Mouse (Mus musculus) stomach, postnatal 0 days (tissue): ENCODE results near the gene Lrrn3. TPM values are rescaled to one million over a fixed set of nuclear protein-coding genes. Genes with fewer than 3 reads are reported as not detected.

Experiments
- ATAC-seq: fragments of 200-750 bp; cut with Nextera tagmentation; 2 replicates; pipeline ENCODE4 v1.8.0; 2017; ENCODE audit not compliant: low FRiP score, low TSS enrichment
- DNase-seq: peaks from one replicate; pipeline ENCODE4 v3.0.0-alpha.2; 2016; ENCODE audit warnings: low spot score
- H3K27ac ChIP-seq: fragments of 300-500 bp; sonication (generic); replicated peaks from 2 replicates; pipeline ENCODE4 v1.5.1; 2014; ENCODE audit warnings: mild to moderate bottlenecking, control low read depth
- H3K27me3 ChIP-seq: fragments of 300-500 bp; sonication (generic); 2 replicates; pipeline ENCODE4 v1.6.1; 2014; ENCODE audit warnings: low read length; ENCODE audit not compliant: control insufficient read depth, insufficient read depth
- H3K36me3 ChIP-seq: fragments of 300-500 bp; sonication (generic); 2 replicates; pipeline ENCODE4 v1.6.1; 2014; ENCODE audit warnings: low read length, mixed read lengths; ENCODE audit not compliant: control insufficient read depth, insufficient read depth
- H3K4me1 ChIP-seq: fragments of 300-500 bp; sonication (generic); replicated peaks from 2 replicates; pipeline ENCODE4 v1.6.1; 2014; ENCODE audit warnings: antibody characterized with exemption; ENCODE audit not compliant: control insufficient read depth, insufficient read depth
- H3K4me2 ChIP-seq: fragments of 300-500 bp; sonication (generic); replicated peaks from 2 replicates; pipeline ENCODE4 v1.6.1; 2014; ENCODE audit warnings: low read depth, mild to moderate bottlenecking, control low read depth, moderate library complexity
- H3K4me3 ChIP-seq: fragments of 300-500 bp; sonication (generic); 2 replicates; pipeline ENCODE4 v1.5.1; 2014; ENCODE audit warnings: low read depth, low read length, control low read depth
- H3K9ac ChIP-seq: fragments of 300-500 bp; sonication (generic); 2 replicates; pipeline ENCODE4 v1.6.1; 2014; ENCODE audit warnings: mild to moderate bottlenecking, low read length, control low read depth, mixed read lengths
- H3K9me3 ChIP-seq: fragments of 300-500 bp; sonication (generic); 2 replicates; pipeline ENCODE4 v1.6.1; 2016; ENCODE audit warnings: low read length; ENCODE audit not compliant: control insufficient read depth
- CTCF ChIP-seq: IDR thresholded peaks from 2 replicates; pipeline ENCODE4 v1.5.1; 2016; ENCODE audit warnings: antibody characterized with exemption, low read depth, mild to moderate bottlenecking, moderate library complexity
- EP300 ChIP-seq: optimal IDR thresholded peaks from 2 replicates; pipeline ENCODE3; 2016; ENCODE audit warnings: antibody characterized with exemption
- WGBS: fragments of 180-500 bp; shearing (Covaris S2); extraction: QIAGEN DNeasy Blood & Tissue Kit; methylation state at CpG from one replicate; pipeline ENCODE4 v1.1.7; 2014; 5-methylcytosine and 5-hydroxymethylcytosine counted together
- polyA plus RNA-seq: library from polyadenylated mRNA; unstranded; fragments of >200 nt; fragmentation: Nextera tagmentation; extraction: Ambion mirVana; gene quantifications from 2 replicates; pipeline ENCODE4 v1.2.1, GENCODE M21; 2015

Gene Lrrn3
- polyA plus RNA-seq, 1 experiment from 2014 or later, result 3.3 TPM

DNA sequence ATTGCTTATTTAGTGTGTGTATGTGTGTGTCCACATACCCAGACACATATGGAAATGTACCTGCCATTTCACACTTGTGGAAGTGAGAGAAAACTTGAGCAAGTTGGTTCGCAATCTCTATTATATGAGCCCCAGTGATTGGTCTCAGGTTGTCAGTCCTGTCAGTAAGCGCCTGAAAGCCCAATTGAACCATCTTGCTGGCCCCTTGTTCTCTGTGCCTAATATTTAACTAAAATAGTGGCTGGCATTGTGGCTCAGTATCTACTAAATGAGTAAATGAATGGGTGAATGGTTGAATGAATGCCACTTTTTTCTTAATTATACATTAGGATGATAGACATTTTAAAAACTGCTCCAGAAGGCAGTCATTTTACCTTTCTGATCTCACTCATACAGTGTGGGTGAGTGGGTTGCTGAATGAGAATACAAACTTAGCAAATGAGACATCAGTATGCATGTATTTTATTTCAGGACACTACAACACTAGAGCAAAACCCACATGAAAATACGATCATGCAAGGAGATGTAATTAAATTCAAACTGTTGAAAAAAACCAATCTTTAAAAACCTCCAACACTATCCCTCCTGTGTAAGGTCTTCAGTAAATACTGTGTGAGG, 17.7 kb downstream of the Lrrn3 start:
- H3K9ac ChIP-seq, result no peak overlapping the region
- H3K27me3 ChIP-seq, result no peaks in the 10 kb centered on the region
- no peaks in the 10 kb centered on the region for H3K9me3 ChIP-seq
- TF ChIP-seq EP300 (no peak), CTCF (no peak)
- H3K4me3 ChIP-seq, result no peak overlapping the region
- no peak for ATAC-seq
- H3K4me2 ChIP-seq, result no peak overlapping the region
- H3K27ac ChIP-seq, result no peak overlapping the region
- WGBS, result 86% methylated on average over 3 of the region's 3 CpGs
- no peak for DNase-seq
- H3K4me1 ChIP-seq, result no peaks in the 10 kb centered on the region
- H3K36me3 ChIP-seq, result no peaks in the 10 kb centered on the region

GRCm38 (mm10) chr12:41438446-41438845, 47.8 kb downstream of the Lrrn3 start:
- H3K27me3 ChIP-seq, result no peaks in the 10 kb centered on the region
- TF ChIP-seq EP300 (no peak), CTCF (no peak)
- H3K4me1 ChIP-seq, result no peaks in the 10 kb centered on the region
- DNase-seq, result no peak
- no peaks in the 10 kb centered on the region for H3K9me3 ChIP-seq
- H3K36me3 ChIP-seq, result no peaks in the 10 kb centered on the region
- no peak overlapping the region for H3K27ac ChIP-seq
- no peak overlapping the region for H3K4me2 ChIP-seq
- no peak overlapping the region for H3K9ac ChIP-seq
- 45% methylated on average over 4 of the region's 4 CpGs for WGBS
- no peak overlapping the region for H3K4me3 ChIP-seq
- ATAC-seq, result no peak

- WGBS, result 71% methylated on average over 5 of the region's 5 CpGs
- H3K27ac ChIP-seq, result no peak overlapping the region
- H3K36me3 ChIP-seq, result no peaks in the 10 kb centered on the region
- H3K4me3 ChIP-seq, result no peak overlapping the region
- TF ChIP-seq EP300, result no peak
- no peak for TF ChIP-seq CTCF
- ATAC-seq, result no peak
- no peak overlapping the region for H3K9ac ChIP-seq
- no peak for DNase-seq
- H3K4me2 ChIP-seq, result no peak overlapping the region
- no peaks in the 10 kb centered on the region for H3K27me3 ChIP-seq
- H3K9me3 ChIP-seq, result no peaks in the 10 kb centered on the region
- no peaks in the 10 kb centered on the region for H3K4me1 ChIP-seq
Measured at GRCm38 (mm10) chr12:41436206-41436985, 49.8 kb downstream of the Lrrn3 start.

DNA sequence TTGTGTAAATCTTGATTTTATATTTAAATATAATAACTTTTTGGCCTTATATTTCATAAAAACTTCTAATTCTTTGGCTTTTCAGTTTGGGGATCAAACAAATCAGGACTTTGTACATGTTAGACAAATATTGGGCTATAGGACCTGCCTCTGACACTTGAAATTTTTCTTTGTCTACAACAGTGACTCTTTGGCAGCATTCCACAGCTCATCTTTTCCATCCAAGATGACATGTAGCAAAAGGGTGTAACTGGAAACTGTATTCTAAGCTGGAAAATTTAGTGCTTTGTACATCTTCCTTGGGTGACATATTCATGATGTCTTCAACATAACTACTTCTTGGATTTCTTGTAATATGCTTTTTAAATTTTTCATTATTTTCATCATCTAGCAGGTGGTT, 57.4 kb downstream of the Lrrn3 start:
- DNase-seq, result no peak
- no peaks in the 10 kb centered on the region for H3K27me3 ChIP-seq
- no peak overlapping the region for H3K4me2 ChIP-seq
- H3K9ac ChIP-seq, result no peak overlapping the region
- no peak overlapping the region for H3K4me3 ChIP-seq
- no peaks in the 10 kb centered on the region for H3K9me3 ChIP-seq
- no peaks in the 10 kb centered on the region for H3K4me1 ChIP-seq
- H3K36me3 ChIP-seq, result no peaks in the 10 kb centered on the region
- no peak for ATAC-seq
- TF ChIP-seq EP300, result no peak
- no peak for TF ChIP-seq CTCF
- H3K27ac ChIP-seq, result no peak overlapping the region

DNA sequence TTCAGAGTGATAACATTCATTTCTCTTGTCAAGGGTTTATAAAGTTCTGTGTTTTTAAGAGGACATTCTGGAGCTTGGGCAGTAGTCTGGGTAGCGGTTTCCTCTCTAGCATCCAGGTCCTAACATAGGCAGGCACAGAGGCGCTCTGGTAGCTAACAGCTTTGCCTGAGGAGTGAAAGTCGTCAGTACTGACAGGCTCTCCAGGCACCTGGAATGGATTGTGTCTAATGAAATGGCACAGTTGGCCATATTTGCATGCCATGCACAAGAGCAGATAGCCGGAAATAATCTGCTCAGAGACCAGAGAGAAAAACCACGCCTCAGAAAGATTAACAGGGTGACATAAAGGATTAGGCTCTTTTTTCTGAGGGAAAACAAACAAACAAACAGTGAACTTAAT, 58.8 kb downstream of the Lrrn3 start:
- Histone ChIP-seq H3K36me3 (no peaks in the 10 kb centered on the region), H3K27ac (no peak overlapping the region), H3K9me3 (no peaks in the 10 kb centered on the region), H3K27me3 (no peaks in the 10 kb centered on the region), H3K4me2 (no peak overlapping the region), H3K4me1 (no peaks in the 10 kb centered on the region), H3K9ac (no peak overlapping the region), H3K4me3 (no peak overlapping the region)
- TF ChIP-seq EP300 (no peak), CTCF (no peak)
- WGBS, result 80% methylated on average over 5 of the region's 5 CpGs
- no peak for DNase-seq
- ATAC-seq, result no peak

DNA sequence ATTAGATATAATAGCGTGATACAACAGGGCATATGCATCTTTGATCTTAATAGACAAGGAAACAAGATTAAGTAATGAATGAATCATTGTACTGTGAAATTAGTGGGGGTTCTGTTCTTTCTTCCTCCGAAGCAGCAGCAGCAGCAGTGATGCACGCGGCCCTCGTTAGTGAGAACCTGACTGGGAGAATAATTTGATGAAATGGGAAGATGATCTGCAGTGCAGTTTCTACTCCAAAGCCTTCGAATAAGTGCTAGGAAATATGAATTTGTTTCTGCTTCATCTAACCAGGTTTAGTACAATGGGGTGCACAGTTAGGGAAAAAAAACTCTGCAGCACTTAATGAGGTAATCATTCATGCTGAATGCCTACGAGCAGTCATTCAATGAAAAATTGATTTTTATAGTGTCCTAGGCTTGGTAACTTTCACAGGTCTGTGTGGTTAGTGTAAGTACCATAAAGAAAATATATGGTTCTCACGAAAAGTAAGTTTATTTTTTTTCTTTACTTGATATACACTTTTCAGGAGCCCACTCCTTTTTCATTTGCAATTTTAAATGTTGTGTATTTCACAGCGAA, 61.0 kb downstream of the Lrrn3 start:
- ATAC-seq, result no peak
- WGBS, result 76% methylated on average over 9 of the region's 9 CpGs

More for the DNA sequence above, 61.0 kb downstream of the Lrrn3 start:
- no peak overlapping the region for H3K4me2 ChIP-seq
- no peak overlapping the region for H3K4me3 ChIP-seq
- H3K27ac ChIP-seq, result no peak overlapping the region
- H3K9ac ChIP-seq, result no peak overlapping the region
- DNase-seq, result no peak
- no peaks in the 10 kb centered on the region for H3K9me3 ChIP-seq
- H3K36me3 ChIP-seq, result no peaks in the 10 kb centered on the region
- no peak for TF ChIP-seq CTCF
- TF ChIP-seq EP300, result no peak
- no peaks in the 10 kb centered on the region for H3K27me3 ChIP-seq
- no peaks in the 10 kb centered on the region for H3K4me1 ChIP-seq
